Mouse (Mus musculus) layer of hippocampus, adult 18-20 months (tissue): Measurements from ENCODE around the gene Pkdrej. TPM values are rescaled to one million over a fixed set of nuclear protein-coding genes. Genes with fewer than 3 reads are reported as not detected.

Experiments
- DNase-seq, 2 experiments: peaks; one replicate each; pipeline ENCODE4 v3.0.0; 2022; ENCODE audit warnings: low spot score in 2 of 2
- total RNA-seq, 2 experiments: library from RNA; stranded (reverse); gene quantifications; 2 replicates each; pipeline ENCODE4 v1.2.3; 2021

Gene Pkdrej
- total RNA-seq, 2 experiments from 2014 or later, result 0.62 to 0.63 TPM

DNA sequence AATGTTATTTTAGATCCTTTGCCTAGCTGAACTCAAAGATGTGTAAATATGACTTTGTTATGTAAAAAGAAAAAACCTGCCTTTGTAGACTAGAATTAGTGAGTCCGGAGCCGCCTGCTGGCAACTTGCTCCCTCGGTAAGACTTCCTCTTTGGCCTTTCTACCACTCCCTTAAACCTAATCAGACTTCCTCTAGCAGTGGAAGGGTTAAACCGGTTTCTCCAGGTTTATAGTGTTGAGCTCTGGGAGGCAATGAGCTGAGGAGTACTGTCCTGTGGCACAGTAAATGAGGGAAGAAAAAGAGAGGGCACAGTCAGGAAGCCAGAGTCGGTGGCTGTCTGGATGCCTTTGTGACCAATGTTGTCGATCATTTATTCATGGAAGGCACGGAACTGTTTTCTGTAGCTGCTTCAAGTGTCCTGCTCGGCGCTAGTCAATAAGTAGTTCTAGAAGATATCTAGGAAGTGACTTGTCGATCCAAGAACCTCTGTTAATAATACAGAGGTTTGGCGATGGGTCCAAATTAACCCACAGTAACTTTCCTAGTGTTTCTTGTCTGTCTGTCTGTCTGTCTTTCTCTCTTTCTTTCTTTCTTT, 49.3 kb downstream of the Pkdrej start:
- peak in 1 of 2 experiments; percentile 5 for DNase-seq

DNA sequence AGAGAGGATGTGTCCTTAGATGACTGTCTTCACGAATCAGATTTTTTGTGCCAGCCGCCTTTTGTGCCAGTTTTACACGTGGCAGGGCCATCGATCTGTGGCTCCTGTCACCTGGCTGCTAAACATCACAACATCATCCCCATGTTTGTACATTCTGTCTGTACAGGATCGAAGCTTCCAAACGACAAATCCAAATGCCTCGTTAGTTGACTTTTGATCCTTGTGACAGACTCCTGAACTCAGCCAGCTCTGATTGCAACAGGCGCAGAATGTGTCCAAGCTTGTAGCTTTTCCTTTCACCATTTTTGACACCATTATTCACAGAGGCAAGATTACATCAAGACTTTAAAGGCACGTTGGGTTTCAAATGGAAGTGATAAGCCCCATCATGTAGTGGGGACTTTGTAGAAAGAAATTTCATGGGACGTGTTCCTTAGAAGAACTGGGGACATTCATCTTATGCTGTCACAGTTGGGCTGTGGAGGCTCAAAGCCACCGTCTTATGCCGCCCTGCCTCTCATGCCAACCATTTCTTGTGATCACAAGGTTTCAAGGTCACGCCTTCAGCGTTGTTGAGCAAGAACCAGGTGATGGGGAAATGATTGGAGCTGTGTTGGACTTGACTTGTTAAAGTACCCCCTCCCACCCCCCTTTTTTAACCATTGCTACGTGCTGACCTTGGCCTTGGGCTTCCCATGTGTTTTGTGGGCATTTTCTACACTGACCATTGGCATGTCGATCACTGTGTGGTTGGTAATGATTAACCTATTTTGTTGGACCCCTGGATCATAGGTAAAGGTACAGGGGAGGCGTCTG, 50.0 kb downstream of the Pkdrej start:
- DNase-seq, result no peak

- DNase-seq, result no peak
Measured at GRCm38 (mm10) chr15:85768991-85769390, 52.5 kb downstream of the Pkdrej start.

DNA sequence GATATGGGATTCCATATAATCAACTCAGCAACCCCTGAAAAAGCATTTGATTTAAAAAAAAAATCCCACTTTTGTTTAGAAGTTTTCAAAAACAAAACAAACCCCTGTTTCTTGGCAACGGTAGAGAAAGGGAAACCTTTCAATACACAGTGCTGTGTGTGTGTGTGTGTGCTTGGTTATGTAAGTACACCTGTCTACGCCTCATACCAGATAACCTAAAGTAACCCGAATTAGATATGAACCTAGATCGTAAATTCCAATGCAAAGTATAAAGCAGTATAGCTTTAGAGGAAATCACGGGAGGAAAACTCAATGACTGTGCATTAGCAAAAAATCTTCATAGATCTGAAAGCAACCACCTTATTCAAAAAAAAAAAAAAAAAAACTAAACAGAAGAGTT, 54.9 kb downstream of the Pkdrej start:
- DNase-seq, result no peak

DNA sequence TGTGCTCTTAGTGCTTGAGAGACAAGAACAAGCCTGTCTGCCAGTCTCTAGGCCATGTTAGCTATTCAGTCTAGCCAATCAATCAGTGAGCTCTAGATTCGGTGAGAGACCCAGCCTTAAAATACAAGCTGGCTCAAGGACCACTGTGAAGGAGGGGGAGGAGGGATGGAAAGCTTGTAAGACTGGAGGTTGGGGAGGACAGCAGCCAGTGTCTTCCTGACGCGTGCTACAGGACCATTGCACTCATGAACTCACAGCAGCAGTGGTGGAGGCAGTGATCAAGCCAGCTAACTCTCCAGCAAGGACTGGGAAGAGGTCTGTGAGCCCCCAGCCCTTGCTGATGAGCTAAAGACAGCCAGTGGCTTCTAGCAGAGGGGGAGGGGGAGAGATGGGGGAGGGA, 56.5 kb downstream of the Pkdrej start:
- no peak for DNase-seq

Other genes starting within 250 kb of the Pkdrej start
- 10 to 100 TPM; 43.3 to 53.8 TPM for gene Wnt7b, start 239.3 kb downstream of the Pkdrej start, total RNA-seq
- gene Ppara, start 86.8 kb downstream of the Pkdrej start, total RNA-seq, result 1 to 10 TPM; 2.9 to 3.4 TPM
- 10 to 100 TPM; 16.5 to 20.0 TPM for gene Cdpf1, start 10.0 kb downstream of the Pkdrej start, total RNA-seq
- 1 to 10 TPM; 5.0 to 6.7 TPM for gene Ttc38, start 10.6 kb upstream of the Pkdrej start, total RNA-seq
- under 1 TPM; 0.30 to 0.35 TPM for gene Gtse1, start 38.0 kb upstream of the Pkdrej start, total RNA-seq
- gene Trmu, start 57.6 kb upstream of the Pkdrej start, total RNA-seq, result 10 to 100 TPM; 29.1 to 38.0 TPM
- gene Celsr1, start 212.0 kb upstream of the Pkdrej start, total RNA-seq, result 1 to 10 TPM; 5.6 to 6.3 TPM
- gene Gramd4, start 236.0 kb upstream of the Pkdrej start, total RNA-seq, result 10 to 100 TPM; 30.7 to 34.5 TPM